Mouse (Mus musculus) right cerebral cortex, adult 2 months (tissue): Measurements from ENCODE around the gene Cdca3.

ENCODE experiments used
- DNase-seq, 2 experiments: peaks; one replicate each; pipeline ENCODE4 v3.0.0; 2021 to 2022; ENCODE audit warnings: low spot score in 2 of 2

Cdca3 gene

GRCm38 (mm10) chr6:124831649-124832048 is 2.3 kb downstream of the Cdca3 start:
- no peak for DNase-seq

GRCm38 (mm10) chr6:124834512-124835081 is 5.2 kb downstream of the Cdca3 start:
- no peak for DNase-seq

- no peak for DNase-seq
Measured at GRCm38 (mm10) chr6:124835531-124835930, 6.2 kb downstream of the Cdca3 start.

GRCm38 (mm10) chr6:124836411-124836810 is 7.1 kb downstream of the Cdca3 start:
- peak in 1 of 2 experiments; percentile 19 for DNase-seq

GRCm38 (mm10) chr6:124839805-124840204 is 10.5 kb downstream of the Cdca3 start:
- no peak for DNase-seq

- DNase-seq = no peak
Measured at GRCm38 (mm10) chr6:124840241-124841167, 11.2 kb downstream of the Cdca3 start, which contains the start of gene Gnb3. Gene Gnb3 (minus strand): TSS chr6:124840275.

GRCm38 (mm10) chr6:124847305-124847704 is 18.0 kb downstream of the Cdca3 start:
- DNase-seq = peak; percentile 97 to 98

- no peak for DNase-seq
Measured at GRCm38 (mm10) chr6:124850535-124850934, 21.2 kb downstream of the Cdca3 start.

GRCm38 (mm10) chr6:124854647-124855046 is 25.3 kb downstream of the Cdca3 start:
- DNase-seq = no peak

GRCm38 (mm10) chr6:124856321-124856720 is 27.0 kb downstream of the Cdca3 start:
- DNase-seq = peak; percentile 47 to 63

GRCm38 (mm10) chr6:124856916-124857839 is 27.8 kb downstream of the Cdca3 start, which contains the start of gene P3h3:
Gene P3h3 (minus strand): TSS chr6:124857752.
- DNase-seq = peak; percentile 82 to 83

- peak in 1 of 2 experiments; percentile 8 for DNase-seq
Measured at GRCm38 (mm10) chr6:124857840-124858530, 28.6 kb downstream of the Cdca3 start.

GRCm38 (mm10) chr6:124858561-124859318 is 29.4 kb downstream of the Cdca3 start:
- no peak for DNase-seq

GRCm38 (mm10) chr6:124859725-124860124 is 30.4 kb downstream of the Cdca3 start:
- DNase-seq = peak; percentile 91 to 93

GRCm38 (mm10) chr6:124860511-124860910 is 31.2 kb downstream of the Cdca3 start:
- peak in 1 of 2 experiments; percentile 12 for DNase-seq

GRCm38 (mm10) chr6:124861266-124861665 is 31.9 kb downstream of the Cdca3 start:
- DNase-seq = peak in 1 of 2 experiments; percentile 41

- DNase-seq = peak in 1 of 2 experiments; percentile 20
Measured at GRCm38 (mm10) chr6:124861802-124862201, 32.5 kb downstream of the Cdca3 start.

GRCm38 (mm10) chr6:124862406-124863124 is 33.2 kb downstream of the Cdca3 start:
- peak; percentile 39 to 51 for DNase-seq

- peak; percentile 15 to 25 for DNase-seq
Measured at GRCm38 (mm10) chr6:124863125-124863657, 33.8 kb downstream of the Cdca3 start.
